Mouse (Mus musculus) neural tube, embryonic 13.5 days (tissue): ENCODE results near the gene Morn1. TPM values are rescaled to one million over a fixed set of nuclear protein-coding genes. Genes with fewer than 3 reads are reported as not detected.

ENCODE experiments used
- ATAC-seq: fragments of 200-750 bp; cut with Nextera tagmentation; 2 replicates; pipeline ENCODE4 v1.8.0; 2017; ENCODE audit warnings: low read depth, mild to moderate bottlenecking, moderate TSS enrichment, moderate library complexity
- H3K27ac ChIP-seq: fragments of 300-500 bp; sonication (generic); replicated peaks from 2 replicates; pipeline ENCODE4 v1.5.1; 2015; ENCODE audit warnings: moderate library complexity, mild to moderate bottlenecking, inconsistent platforms
- H3K27me3 ChIP-seq: fragments of 300-500 bp; sonication (generic); 2 replicates; pipeline ENCODE4 v1.6.1; 2015; ENCODE audit warnings: mild to moderate bottlenecking, inconsistent platforms
- H3K36me3 ChIP-seq: fragments of 300-500 bp; sonication (generic); 2 replicates; pipeline ENCODE4 v1.6.1; 2015; ENCODE audit warnings: mild to moderate bottlenecking, inconsistent platforms
- H3K4me1 ChIP-seq: fragments of 300-500 bp; sonication (generic); replicated peaks from 2 replicates; pipeline ENCODE4 v1.6.1; 2015; ENCODE audit warnings: inconsistent platforms
- H3K4me2 ChIP-seq: fragments of 300-500 bp; sonication (generic); 2 replicates; pipeline ENCODE4 v1.6.1; 2015; ENCODE audit warnings: inconsistent platforms, mild to moderate bottlenecking, moderate library complexity
- H3K4me3 ChIP-seq: fragments of 300-500 bp; sonication (generic); 2 replicates; pipeline ENCODE4 v1.5.1; 2015; ENCODE audit warnings: mild to moderate bottlenecking, inconsistent platforms
- H3K9ac ChIP-seq: fragments of 300-500 bp; sonication (generic); 2 replicates; pipeline ENCODE4 v1.6.1; 2015; ENCODE audit warnings: moderate library complexity, mild to moderate bottlenecking, inconsistent platforms
- H3K9me3 ChIP-seq: fragments of 300-500 bp; sonication (generic); 2 replicates; pipeline ENCODE4 v1.6.1; 2016; ENCODE audit warnings: inconsistent platforms
- WGBS: fragments of 180-500 bp; shearing (Covaris S2); methylation state at CpG from one replicate; pipeline ENCODE4 v1.1.7; 2015; 5-methylcytosine and 5-hydroxymethylcytosine counted together
- polyA plus RNA-seq: library from polyadenylated mRNA; unstranded; fragments of >200 nt; fragmentation: Nextera tagmentation; extraction: Ambion mirVana; gene quantifications from 2 replicates; pipeline ENCODE4 v1.2.1, GENCODE M21; 2015

Gene Morn1
- polyA plus RNA-seq, 1 experiment from 2014 or later = 5.7 TPM

DNA sequence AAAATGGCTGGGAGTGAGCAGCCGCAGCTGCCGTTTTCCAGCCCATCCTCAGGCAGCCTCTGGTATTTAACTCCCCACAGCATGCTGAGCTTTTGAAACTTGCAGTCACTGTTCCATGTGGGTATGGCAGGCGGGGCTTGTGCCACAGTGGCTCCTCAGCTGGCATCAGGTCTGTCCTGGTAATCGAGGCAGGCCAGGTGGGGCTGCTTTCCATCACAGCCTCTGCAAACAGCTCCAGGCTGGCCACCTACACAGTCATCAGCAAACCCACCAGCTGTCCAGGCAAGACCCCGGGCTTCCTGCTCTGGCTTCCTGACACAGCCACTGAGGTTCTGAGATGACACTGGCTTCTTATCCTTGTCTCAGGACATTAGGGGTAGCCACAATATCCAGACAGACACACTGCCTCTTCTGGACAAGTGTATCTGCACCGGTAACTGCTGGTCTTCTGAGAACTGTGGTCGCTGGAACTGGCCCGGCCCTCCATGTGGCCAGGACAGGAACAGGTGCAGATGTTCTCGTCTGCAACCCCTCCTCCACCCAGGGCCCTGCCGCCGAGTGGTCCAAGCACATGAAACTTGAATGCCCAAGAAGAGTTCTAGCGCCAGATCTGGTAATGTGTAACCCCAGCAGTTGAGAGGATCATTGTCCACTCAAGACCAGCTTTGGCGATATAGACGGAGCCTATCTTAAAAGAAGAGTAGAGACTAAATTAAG lies 59.9 kb downstream of the Morn1 start:
- no peak for ATAC-seq
- peaks cover 4% of the 10 kb centered on the region; the same call in 1 of the 2 replicates for H3K27me3 ChIP-seq
- H3K4me1 ChIP-seq = peaks cover 49% of the 10 kb centered on the region
- no peak overlapping the region for H3K4me2 ChIP-seq
- H3K9ac ChIP-seq = no peak overlapping the region
- H3K9me3 ChIP-seq = no peaks in the 10 kb centered on the region
- no peak overlapping the region for H3K4me3 ChIP-seq
- WGBS = 69% methylated on average over 14 of the region's 14 CpGs
- H3K27ac ChIP-seq = no peak overlapping the region
- H3K36me3 ChIP-seq = no peaks in the 10 kb centered on the region

- Histone ChIP-seq H3K4me2 (no peak overlapping the region), H3K27ac (no peak overlapping the region), H3K4me3 (no peak overlapping the region), H3K27me3 (peaks cover 7% of the 10 kb centered on the region; the same call in 1 of the 2 replicates), H3K36me3 (0 out of 2 replicates have a peak, but pooled peaks cover 2% of the 10 kb centered on the region), H3K4me1 (peaks cover 55% of the 10 kb centered on the region), H3K9me3 (no peaks in the 10 kb centered on the region), H3K9ac (no peak overlapping the region)
- no peak for ATAC-seq
- 87% methylated on average over 4 of the region's 4 CpGs for WGBS
Observed at GRCm38 (mm10) chr4:155148453-155148852, 62.1 kb downstream of the Morn1 start.

DNA sequence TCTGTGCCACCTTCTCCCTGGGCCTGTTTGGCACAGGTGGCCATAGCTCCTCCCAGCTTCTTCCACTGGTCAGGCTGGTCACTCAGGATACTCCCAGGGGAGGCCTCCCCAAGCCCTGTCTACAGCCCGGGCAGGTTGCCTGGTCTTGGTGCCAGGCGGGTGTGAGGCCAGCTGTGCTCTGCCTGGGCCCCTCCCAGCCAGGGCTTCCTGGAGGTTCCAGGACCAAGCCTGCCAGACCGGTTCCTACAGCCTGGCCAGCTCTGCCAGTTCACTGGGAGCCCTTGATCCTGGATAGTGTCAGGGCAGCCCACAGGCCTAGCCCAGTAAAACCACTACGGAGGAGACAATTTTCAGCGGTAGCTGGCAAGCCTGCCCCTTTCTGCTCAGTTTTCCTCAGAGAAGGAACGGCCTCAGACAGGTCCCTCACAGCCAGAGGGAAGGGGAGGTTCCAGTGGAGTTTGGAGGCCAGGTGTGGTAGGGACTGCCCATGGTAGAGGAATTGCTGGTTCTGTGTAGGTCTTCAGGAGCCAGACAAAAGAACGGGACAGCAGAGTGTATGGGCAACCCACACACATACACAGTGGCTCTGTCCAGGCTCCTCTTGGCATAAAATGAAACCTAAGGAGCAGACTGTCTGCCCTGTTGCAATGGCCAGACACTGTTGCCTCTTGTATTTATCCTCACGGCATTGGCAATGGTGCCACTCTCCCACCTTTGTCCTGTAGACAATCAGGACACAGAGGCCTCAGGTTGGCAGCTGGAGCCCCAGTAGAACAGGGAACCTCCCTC lies 62.7 kb downstream of the Morn1 start:
- H3K27me3 ChIP-seq = peaks cover 7% of the 10 kb centered on the region; the same call in 1 of the 2 replicates
- 83% methylated on average over 8 of the region's 8 CpGs for WGBS
- H3K27ac ChIP-seq = no peak overlapping the region
- no peak for ATAC-seq
- no peaks in the 10 kb centered on the region for H3K9me3 ChIP-seq
- H3K9ac ChIP-seq = no peak overlapping the region
- peaks cover 48% of the 10 kb centered on the region for H3K4me1 ChIP-seq
- H3K4me3 ChIP-seq = no peak overlapping the region
- 0 out of 2 replicates have a peak, but pooled peaks cover 6% of the 10 kb centered on the region for H3K36me3 ChIP-seq
- no peak overlapping the region for H3K4me2 ChIP-seq

- WGBS = 75% methylated on average over 6 of the region's 6 CpGs
- H3K4me1 ChIP-seq = peaks cover 40% of the 10 kb centered on the region
- H3K9ac ChIP-seq = no peak overlapping the region
- 0 out of 2 replicates have a peak overlapping the region, but pooled peaks have one; percentile 52 for H3K27ac ChIP-seq
- no peak for ATAC-seq
- peaks cover 8% of the 10 kb centered on the region; the same call in 1 of the 2 replicates for H3K36me3 ChIP-seq
- peaks cover 7% of the 10 kb centered on the region; the same call in 1 of the 2 replicates for H3K27me3 ChIP-seq
- H3K9me3 ChIP-seq = no peaks in the 10 kb centered on the region
- H3K4me3 ChIP-seq = no peak overlapping the region
- peak overlapping the region; percentile 85 for H3K4me2 ChIP-seq
Observed at GRCm38 (mm10) chr4:155149941-155150275, 63.5 kb downstream of the Morn1 start.

DNA sequence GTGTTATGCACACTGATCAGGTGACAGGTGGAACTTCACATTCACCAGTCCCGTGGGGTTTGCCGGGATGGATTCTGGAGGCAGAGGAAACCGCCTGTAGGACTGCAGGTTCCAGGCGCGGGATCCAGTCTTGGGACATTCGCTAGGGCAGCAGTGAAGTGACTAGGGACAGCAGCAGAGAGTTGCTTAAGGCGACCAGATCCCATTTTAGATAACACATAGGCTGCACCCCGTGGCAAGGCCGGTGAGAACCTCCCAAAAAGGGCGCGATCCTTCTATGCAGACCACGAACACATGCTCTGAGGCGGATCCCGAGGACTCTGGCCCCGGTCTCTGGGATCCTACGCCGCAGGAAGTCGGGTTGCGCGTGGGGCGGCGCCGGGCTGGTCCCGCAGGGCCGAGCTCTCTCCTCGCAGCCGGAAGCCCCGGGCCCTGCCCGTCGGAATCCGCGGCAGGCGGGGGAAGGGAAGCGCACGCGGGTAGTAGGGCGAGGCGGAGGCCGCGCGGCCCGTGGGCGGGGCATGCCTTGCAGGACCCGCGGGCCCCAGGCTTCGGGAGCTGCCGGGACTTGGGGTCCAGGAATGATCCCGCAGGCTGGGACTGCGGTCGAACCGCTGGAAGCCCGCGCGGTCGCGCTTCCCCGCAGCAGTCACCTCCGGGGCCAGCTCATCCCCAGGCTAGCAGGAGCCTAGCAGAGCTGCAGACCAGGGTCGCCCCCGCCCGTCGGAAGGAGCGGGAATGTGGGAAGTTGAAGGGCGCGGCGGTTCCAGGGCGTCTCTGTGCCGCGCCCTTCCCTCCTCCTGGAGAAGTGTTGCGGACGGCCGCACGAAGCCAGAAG lies 64.1 kb downstream of the Morn1 start:
- H3K4me2 ChIP-seq = peak overlapping the region; percentile 85
- WGBS = 7% methylated on average over 72 of the region's 73 CpGs
- H3K27ac ChIP-seq = peak overlapping the region; percentile 52; the same call in 1 of the 2 replicates
- H3K27me3 ChIP-seq = peaks cover 7% of the 10 kb centered on the region; the same call in 1 of the 2 replicates
- no peaks in the 10 kb centered on the region for H3K9me3 ChIP-seq
- H3K36me3 ChIP-seq = peaks cover 14% of the 10 kb centered on the region
- peaks cover 35% of the 10 kb centered on the region for H3K4me1 ChIP-seq
- peak overlapping the region; percentile 43 for H3K4me3 ChIP-seq
- peak overlapping the region; percentile 77 for H3K9ac ChIP-seq
- ATAC-seq = peak; percentile 76

DNA sequence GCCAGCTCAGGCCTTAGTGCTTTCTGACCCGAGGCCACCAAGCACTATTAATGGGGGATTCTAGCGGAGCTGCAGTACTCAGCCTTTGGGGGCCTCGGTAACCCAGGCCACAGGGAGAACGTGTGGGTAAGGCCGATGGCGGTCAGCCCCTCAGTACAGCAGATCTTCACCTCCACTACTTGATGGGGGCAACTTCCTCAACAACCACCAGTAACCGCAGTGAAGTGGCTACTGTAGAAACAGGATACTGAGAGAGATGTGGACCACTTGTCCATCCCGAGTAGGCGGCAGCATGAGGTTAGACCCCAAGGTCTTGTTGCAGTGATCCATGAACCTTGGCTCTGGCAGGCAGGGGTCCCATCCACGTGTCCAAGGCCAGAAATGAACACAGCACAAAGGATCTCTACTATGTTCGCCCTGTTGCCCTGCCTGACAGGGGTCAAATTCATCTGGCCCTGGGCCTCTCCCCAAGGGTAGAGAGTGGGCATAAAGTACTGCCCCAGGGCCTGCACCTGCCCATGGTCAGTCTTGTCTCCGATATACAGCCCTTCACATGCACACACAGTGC lies 64.9 kb downstream of the Morn1 start:
- Histone ChIP-seq H3K4me3 (peak overlapping the region; percentile 43), H3K9me3 (no peaks in the 10 kb centered on the region), H3K4me2 (peak overlapping the region; percentile 85), H3K27me3 (peaks cover 7% of the 10 kb centered on the region; the same call in 1 of the 2 replicates), H3K9ac (peak overlapping the region; percentile 77), H3K27ac (peak overlapping the region; percentile 52; the same call in 1 of the 2 replicates), H3K36me3 (peaks cover 22% of the 10 kb centered on the region), H3K4me1 (peaks cover 29% of the 10 kb centered on the region)
- ATAC-seq = no peak; the same call in 1 of the 2 replicates
- WGBS = 47% methylated on average over 12 of the region's 12 CpGs

DNA sequence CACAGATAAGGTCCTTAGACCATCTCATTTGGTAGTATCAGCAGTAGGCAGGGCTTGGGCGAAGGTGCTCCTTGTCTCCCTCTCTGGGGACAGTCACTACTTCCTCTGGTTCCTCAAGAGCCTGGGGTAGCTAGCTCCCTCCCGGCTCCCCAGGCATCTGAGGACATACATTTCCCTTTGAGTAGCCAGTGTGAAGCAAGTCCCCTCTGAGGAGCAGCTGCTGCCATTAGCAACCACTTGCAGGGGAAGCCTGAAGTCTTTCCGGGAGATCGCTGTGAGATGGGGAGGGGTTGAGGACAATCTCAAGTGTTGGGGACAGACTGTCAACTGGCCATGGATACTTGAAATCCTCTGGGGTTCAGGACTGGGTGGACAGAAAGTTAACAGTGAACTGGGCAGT lies 65.5 kb downstream of the Morn1 start:
- no peak for ATAC-seq
- Histone ChIP-seq H3K9ac (0 out of 2 replicates have a peak overlapping the region, but pooled peaks have one; percentile 77), H3K4me1 (peaks cover 26% of the 10 kb centered on the region), H3K27ac (0 out of 2 replicates have a peak overlapping the region, but pooled peaks have one; percentile 52), H3K4me2 (peak overlapping the region; percentile 85; the same call in 1 of the 2 replicates), H3K36me3 (peaks cover 27% of the 10 kb centered on the region), H3K9me3 (no peaks in the 10 kb centered on the region), H3K4me3 (no peak overlapping the region), H3K27me3 (peaks cover 7% of the 10 kb centered on the region; the same call in 1 of the 2 replicates)
- WGBS = 73% methylated on average over 4 of the region's 4 CpGs

DNA sequence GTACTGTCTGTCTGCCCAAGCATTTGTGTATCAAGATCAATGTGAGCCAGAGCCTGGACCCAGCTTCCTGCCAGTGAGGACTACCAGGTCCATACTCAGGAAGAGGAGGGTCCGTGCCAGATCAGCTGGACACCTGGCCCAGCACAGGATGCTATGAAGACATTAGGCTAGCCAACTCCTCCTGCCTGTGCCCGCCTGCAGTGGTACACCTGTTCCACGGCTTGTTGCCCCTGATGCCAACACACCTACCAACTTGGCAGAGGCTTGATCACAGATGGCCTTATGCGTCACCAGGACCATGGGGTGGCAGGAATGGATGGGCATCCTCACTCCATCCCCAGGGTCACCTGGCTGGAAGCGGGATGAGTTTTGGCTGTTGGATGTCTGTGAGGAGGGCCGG lies 66.1 kb downstream of the Morn1 start:
- no peak overlapping the region for H3K27ac ChIP-seq
- H3K4me2 ChIP-seq = no peak overlapping the region
- peaks cover 26% of the 10 kb centered on the region for H3K4me1 ChIP-seq
- H3K4me3 ChIP-seq = no peak overlapping the region
- ATAC-seq = no peak
- WGBS = 94% methylated on average over 6 of the region's 6 CpGs
- no peak overlapping the region for H3K9ac ChIP-seq
- H3K9me3 ChIP-seq = no peaks in the 10 kb centered on the region
- peaks cover 33% of the 10 kb centered on the region for H3K36me3 ChIP-seq
- H3K27me3 ChIP-seq = peaks cover 7% of the 10 kb centered on the region; the same call in 1 of the 2 replicates

GRCm38 (mm10) chr4:155153389-155154072 lies 67.2 kb downstream of the Morn1 start:
- Histone ChIP-seq H3K4me2 (no peak overlapping the region), H3K9me3 (no peaks in the 10 kb centered on the region), H3K4me3 (no peak overlapping the region), H3K27me3 (peaks cover 7% of the 10 kb centered on the region; the same call in 1 of the 2 replicates), H3K9ac (no peak overlapping the region), H3K36me3 (peaks cover 44% of the 10 kb centered on the region), H3K27ac (no peak overlapping the region), H3K4me1 (peaks cover 33% of the 10 kb centered on the region)
- WGBS = 85% methylated on average over 3 of the region's 3 CpGs
- no peak for ATAC-seq

GRCm38 (mm10) chr4:155154986-155155385 lies 68.6 kb downstream of the Morn1 start:
- no peak for ATAC-seq
- WGBS = 74% methylated on average over 11 of the region's 11 CpGs
- no peak overlapping the region for H3K4me2 ChIP-seq
- H3K4me1 ChIP-seq = peaks cover 38% of the 10 kb centered on the region
- peaks cover 7% of the 10 kb centered on the region; the same call in 1 of the 2 replicates for H3K27me3 ChIP-seq
- H3K9me3 ChIP-seq = no peaks in the 10 kb centered on the region
- no peak overlapping the region for H3K27ac ChIP-seq
- peaks cover 57% of the 10 kb centered on the region for H3K36me3 ChIP-seq
- H3K9ac ChIP-seq = no peak overlapping the region
- no peak overlapping the region for H3K4me3 ChIP-seq

DNA sequence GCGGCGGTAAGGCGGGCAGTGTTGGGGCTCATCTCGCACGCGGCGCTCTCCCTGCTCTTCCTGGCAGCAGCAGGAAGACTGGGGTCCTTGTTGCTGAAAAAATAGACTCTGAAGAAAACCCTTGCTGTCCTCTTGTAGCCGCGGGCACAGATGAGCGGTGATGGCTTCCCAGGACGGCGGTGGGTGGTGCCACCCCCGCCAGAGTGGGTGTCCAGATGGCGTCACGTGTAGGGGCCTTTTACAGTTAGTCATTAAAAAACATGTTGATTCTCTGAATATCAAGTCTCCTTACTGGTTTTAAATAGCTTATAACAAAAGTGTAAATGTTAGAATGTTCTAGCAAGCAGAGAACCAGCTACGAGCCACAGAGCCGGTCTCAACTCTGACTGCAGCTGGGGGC lies 70.4 kb downstream of the Morn1 start:
- no peaks in the 10 kb centered on the region for H3K9me3 ChIP-seq
- no peak overlapping the region for H3K9ac ChIP-seq
- H3K4me3 ChIP-seq = no peak overlapping the region
- peaks cover 57% of the 10 kb centered on the region for H3K36me3 ChIP-seq
- 94% methylated on average over 17 of the region's 17 CpGs for WGBS
- no peak overlapping the region for H3K27ac ChIP-seq
- H3K27me3 ChIP-seq = no peaks in the 10 kb centered on the region
- no peak for ATAC-seq
- no peak overlapping the region for H3K4me2 ChIP-seq
- H3K4me1 ChIP-seq = peaks cover 36% of the 10 kb centered on the region
